Comparison of ENCODE assay signal across 8 mouse cellular contexts in the genomic region with DNA sequence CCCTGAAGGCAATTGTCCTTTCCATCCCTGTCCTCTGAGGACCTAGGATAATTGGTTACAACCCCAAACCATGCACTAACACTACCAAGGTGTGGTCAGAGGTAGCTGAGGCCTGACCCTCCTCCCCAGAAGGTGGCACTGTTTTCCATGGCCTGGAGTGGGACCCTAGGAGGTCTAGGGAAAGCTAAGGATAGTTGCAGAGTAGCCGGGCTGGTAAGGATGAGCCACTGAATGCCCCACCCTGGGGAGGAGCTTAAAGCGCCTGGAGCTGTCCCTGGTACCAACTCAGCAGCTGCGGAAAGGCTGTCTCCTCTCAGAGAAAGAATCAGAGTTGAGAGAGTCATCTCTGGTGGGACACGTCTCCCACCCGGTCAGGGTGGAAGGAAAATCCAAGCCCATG. TPM values are rescaled to one million over a fixed set of nuclear protein-coding genes. Genes with fewer than 3 reads are reported as not detected.
DNase-seq lines count a peak whose midpoint lies in the region; ATAC-seq lines count a peak whose summit lies in the region.

No protein-coding gene starts in this region.

- peak; percentile 25 to 35 for DNase-seq in cerebellum, adult 18-20 months
- DNase-seq in cerebellum, adult 11-12 months = no peak
- DNase-seq in ovary, postnatal 36 days (ENCODE audit: low spot score) = peak; percentile 36
- DNase-seq in ovary, adult 18-20 months (ENCODE audit: low spot score) = no peak
- peak; percentile 12 for DNase-seq in hindlimb bud, embryonic 11.5 days (ENCODE audit: extremely low spot score, low read depth, low spot score)
- DNase-seq in lung, postnatal 10 days = peak; percentile 54
- no peak for DNase-seq in spleen, postnatal 36 days (ENCODE audit: low spot score in 2 of 2)

- no peak for ATAC-seq in erythroid progenitor cell, adult 5-6 weeks (replicated peaks; ENCODE audit: low FRiP score, poor library complexity, severe bottlenecking)

RNA-seq across cellular contexts. Expression of gene Ccdc27, which starts 28.4 kb away (rescaled TPM):
- total RNA-seq in erythroid progenitor cell, adult 5-6 weeks (2015; ENCODE audit: low replicate concordance) = not detected in 2 replicates
- total RNA-seq in erythroid progenitor cell, adult 5-6 weeks (2017; ENCODE audit: low replicate concordance) = not detected in 2 replicates

RNA-seq across cellular contexts. Expression of gene Smim1, which starts 44.9 kb away (rescaled TPM):
- 62.0 and 72.9 TPM in 2 replicates for total RNA-seq in erythroid progenitor cell, adult 5-6 weeks (2015; ENCODE audit: low replicate concordance)
- 26.7 and 39.6 TPM in 2 replicates for total RNA-seq in erythroid progenitor cell, adult 5-6 weeks (2017; ENCODE audit: low replicate concordance)

RNA-seq across cellular contexts. Expression of gene Lrrc47, which starts 59.4 kb away (rescaled TPM):
- 11.5 and 13.8 TPM in 2 replicates for total RNA-seq in erythroid progenitor cell, adult 5-6 weeks (2015; ENCODE audit: low replicate concordance)
- total RNA-seq in erythroid progenitor cell, adult 5-6 weeks (2017; ENCODE audit: low replicate concordance) = 53.3 and 61.0 TPM in 2 replicates

Comparison
In these comparisons a context has a peak if more than half of its experiments do, and no peak if none do; other contexts are left out.
1. DNase-seq: peak in cerebellum, adult 18-20 months (2 of 2), ovary, postnatal 36 days (single experiment), hindlimb bud, embryonic 11.5 days (single experiment) and lung, postnatal 10 days (single experiment); none in cerebellum, adult 11-12 months (single experiment), ovary, adult 18-20 months (single experiment) and spleen, postnatal 36 days (0 of 2).